Mouse (Mus musculus) limb, embryonic 11.5 days (tissue): ENCODE results near the gene Kif3a. TPM values are rescaled to one million over a fixed set of nuclear protein-coding genes. Genes with fewer than 3 reads are reported as not detected.

ENCODE experiments used
- ATAC-seq: fragments of 200-750 bp; cut with Nextera tagmentation; 2 replicates; pipeline ENCODE4 v1.8.0; 2017; ENCODE audit warnings: low read depth; ENCODE audit not compliant: insufficient number of reproducible peaks, low FRiP score, low TSS enrichment
- DNase-seq: peaks from one replicate; pipeline ENCODE4 v3.0.0-alpha.2; 2015; ENCODE audit warnings: low spot score
- H3K27ac ChIP-seq: fragments of 300-500 bp; sonication (generic); replicated peaks from 2 replicates; pipeline ENCODE4 v1.5.1; 2014; ENCODE audit warnings: low read depth, mild to moderate bottlenecking, low read length
- H3K27me3 ChIP-seq: fragments of 300-500 bp; sonication (generic); 2 replicates; pipeline ENCODE4 v1.6.1; 2014; ENCODE audit warnings: mild to moderate bottlenecking, low read length, mixed read lengths; ENCODE audit not compliant: control insufficient read depth, insufficient read depth
- H3K36me3 ChIP-seq: fragments of 300-500 bp; sonication (generic); 2 replicates; pipeline ENCODE4 v1.6.1; 2014; ENCODE audit warnings: mild to moderate bottlenecking, low read length, moderate library complexity, mixed read lengths; ENCODE audit not compliant: control insufficient read depth, insufficient read depth
- H3K4me1 ChIP-seq: fragments of 300-500 bp; sonication (generic); 2 replicates; pipeline ENCODE4 v1.6.1; 2014; ENCODE audit warnings: low read length, mixed read lengths; ENCODE audit not compliant: control insufficient read depth, insufficient read depth
- H3K4me2 ChIP-seq: fragments of 300-500 bp; sonication (generic); 2 replicates; pipeline ENCODE4 v1.6.1; 2014; ENCODE audit warnings: low read depth, mild to moderate bottlenecking, moderate library complexity; ENCODE audit not compliant: severe bottlenecking
- H3K4me3 ChIP-seq: fragments of 300-500 bp; sonication (generic); 2 replicates; pipeline ENCODE4 v1.5.1; 2014; ENCODE audit warnings: low read depth, low read length
- H3K9ac ChIP-seq: fragments of 300-500 bp; sonication (generic); 2 replicates; pipeline ENCODE4 v1.6.1; 2014; ENCODE audit warnings: mild to moderate bottlenecking, low read length
- H3K9me3 ChIP-seq: fragments of 300-500 bp; sonication (generic); 2 replicates; pipeline ENCODE4 v1.6.1; 2016; ENCODE audit warnings: low read length; ENCODE audit not compliant: control insufficient read depth
- WGBS: fragments of 180-500 bp; shearing (Covaris S2); extraction: QIAGEN DNeasy Blood & Tissue Kit; methylation state at CpG from one replicate; pipeline ENCODE4 v1.1.7; 2014; 5-methylcytosine and 5-hydroxymethylcytosine counted together
- polyA plus RNA-seq: library from polyadenylated mRNA; unstranded; fragments of >200 nt; fragmentation: Nextera tagmentation; extraction: Ambion mirVana; gene quantifications from 2 replicates; pipeline ENCODE4 v1.2.1, GENCODE M21; 2014

The Kif3a gene
- polyA plus RNA-seq, 1 experiment from 2014 or later = 79.4 TPM

GRCm38 (mm10) chr11:53522930-53523329 lies 44.2 kb upstream of the Kif3a start:
- Histone ChIP-seq H3K36me3 (no peaks in the 10 kb centered on the region), H3K9ac (no peak overlapping the region), H3K4me1 (peaks cover 23% of the 10 kb centered on the region), H3K4me3 (no peak overlapping the region), H3K27me3 (no peaks in the 10 kb centered on the region), H3K27ac (no peak overlapping the region), H3K9me3 (no peaks in the 10 kb centered on the region), H3K4me2 (no peak overlapping the region)
- WGBS = 51% methylated on average over 9 of the region's 9 CpGs
- DNase-seq = no peak
- ATAC-seq = no peak

GRCm38 (mm10) chr11:53523545-53524405 lies 43.4 kb upstream of the Kif3a start:
- H3K9ac ChIP-seq = no peak overlapping the region
- H3K27me3 ChIP-seq = no peaks in the 10 kb centered on the region
- 56% methylated on average over 14 of the region's 14 CpGs for WGBS
- H3K4me3 ChIP-seq = no peak overlapping the region
- H3K4me2 ChIP-seq = no peak overlapping the region
- no peak overlapping the region for H3K27ac ChIP-seq
- peaks cover 23% of the 10 kb centered on the region for H3K4me1 ChIP-seq
- no peaks in the 10 kb centered on the region for H3K36me3 ChIP-seq
- H3K9me3 ChIP-seq = no peaks in the 10 kb centered on the region
- DNase-seq (peak; percentile 61), ATAC-seq (no peak)

GRCm38 (mm10) chr11:53524905-53525304 lies 42.3 kb upstream of the Kif3a start:
- Histone ChIP-seq H3K9me3 (no peaks in the 10 kb centered on the region), H3K36me3 (no peaks in the 10 kb centered on the region), H3K4me2 (no peak overlapping the region), H3K27ac (no peak overlapping the region), H3K9ac (no peak overlapping the region), H3K4me3 (no peak overlapping the region), H3K27me3 (no peaks in the 10 kb centered on the region), H3K4me1 (peaks cover 23% of the 10 kb centered on the region)
- DNase-seq = no peak
- ATAC-seq = no peak
- WGBS = 84% methylated on average over 6 of the region's 6 CpGs

GRCm38 (mm10) chr11:53525461-53525860 lies 41.7 kb upstream of the Kif3a start:
- Histone ChIP-seq H3K4me3 (no peak overlapping the region), H3K27ac (no peak overlapping the region), H3K9me3 (no peaks in the 10 kb centered on the region), H3K27me3 (no peaks in the 10 kb centered on the region), H3K36me3 (no peaks in the 10 kb centered on the region), H3K9ac (no peak overlapping the region), H3K4me1 (peaks cover 21% of the 10 kb centered on the region), H3K4me2 (no peak overlapping the region)
- ATAC-seq (no peak), DNase-seq (no peak)
- whole genome bisulfite sequencing = 44% methylated on average over 4 of the region's 4 CpGs

- Histone ChIP-seq H3K9ac (no peak overlapping the region), H3K4me1 (peaks cover 9% of the 10 kb centered on the region; the same call in 1 of the 2 replicates), H3K27ac (no peak overlapping the region)
Observed at GRCm38 (mm10) chr11:53528397-53529252, 38.6 kb upstream of the Kif3a start.

DNA sequence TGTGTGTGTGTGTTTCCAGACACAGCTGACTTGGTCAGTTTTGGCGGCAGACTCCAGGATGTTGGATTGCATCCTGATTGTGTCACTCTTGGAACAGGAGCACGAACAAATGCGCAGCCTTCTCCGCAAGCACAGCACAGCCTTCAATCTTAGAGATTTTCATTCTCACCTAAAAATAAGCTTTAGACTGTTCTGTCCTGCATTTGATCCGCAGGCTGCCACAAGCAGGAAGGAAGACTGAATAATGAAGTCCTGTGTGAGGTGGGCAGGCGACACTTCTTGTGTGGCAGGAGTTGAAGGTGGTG lies 38.0 kb upstream of the Kif3a start:
- Histone ChIP-seq H3K27me3 (no peaks in the 10 kb centered on the region), H3K4me2 (no peak overlapping the region), H3K9ac (no peak overlapping the region), H3K9me3 (no peaks in the 10 kb centered on the region), H3K4me3 (no peak overlapping the region), H3K27ac (no peak overlapping the region), H3K36me3 (peaks cover 5% of the 10 kb centered on the region), H3K4me1 (peaks cover 5% of the 10 kb centered on the region; the same call in 1 of the 2 replicates)
- ATAC-seq = no peak
- 74% methylated on average over 6 of the region's 6 CpGs for WGBS
- no peak for DNase-seq

More at GRCm38 (mm10) chr11:53528397-53529252, 38.6 kb upstream of the Kif3a start:
- 49% methylated on average over 9 of the region's 9 CpGs for WGBS
- DNase-seq (no peak), ATAC-seq (no peak)
- Histone ChIP-seq H3K9me3 (no peaks in the 10 kb centered on the region), H3K4me3 (no peak overlapping the region), H3K4me2 (no peak overlapping the region), H3K36me3 (peaks cover 4% of the 10 kb centered on the region), H3K27me3 (no peaks in the 10 kb centered on the region)

DNA sequence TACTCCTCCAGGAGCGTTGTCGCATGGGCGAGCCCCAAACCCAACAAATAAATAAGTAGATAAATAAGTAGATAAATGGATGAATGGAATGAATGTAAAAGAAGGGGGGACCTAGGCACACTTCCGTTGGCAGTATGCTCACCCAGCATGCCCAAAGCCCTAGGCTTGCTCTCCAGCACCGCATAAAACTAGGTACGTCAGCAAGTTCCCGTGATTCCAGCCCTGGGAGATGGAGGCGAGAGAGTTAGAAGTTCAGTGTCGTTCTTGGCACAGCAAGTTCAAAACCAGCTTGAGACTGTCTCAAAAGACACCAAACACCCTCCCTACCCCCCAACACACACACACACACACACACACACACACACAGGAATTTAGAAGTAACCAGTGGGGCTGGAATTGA lies 37.2 kb upstream of the Kif3a start:
- Histone ChIP-seq H3K9me3 (no peaks in the 10 kb centered on the region), H3K27me3 (no peaks in the 10 kb centered on the region), H3K4me2 (no peak overlapping the region), H3K4me3 (no peak overlapping the region), H3K9ac (no peak overlapping the region), H3K27ac (no peak overlapping the region), H3K4me1 (no peaks in the 10 kb centered on the region), H3K36me3 (peaks cover 5% of the 10 kb centered on the region)
- WGBS = 81% methylated on average over 9 of the region's 9 CpGs
- no peak for ATAC-seq
- no peak for DNase-seq

- H3K9ac ChIP-seq = no peak overlapping the region
- no peaks in the 10 kb centered on the region for H3K9me3 ChIP-seq
- H3K4me3 ChIP-seq = no peak overlapping the region
- H3K27me3 ChIP-seq = no peaks in the 10 kb centered on the region
- H3K4me2 ChIP-seq = no peak overlapping the region
- H3K27ac ChIP-seq = no peak overlapping the region
- ATAC-seq = no peak
- peaks cover 8% of the 10 kb centered on the region for H3K36me3 ChIP-seq
- whole genome bisulfite sequencing = 92% methylated on average over 10 of the region's 10 CpGs
- DNase-seq = no peak
- H3K4me1 ChIP-seq = no peaks in the 10 kb centered on the region
Observed at GRCm38 (mm10) chr11:53531578-53532230, 35.5 kb upstream of the Kif3a start.
